Mouse (Mus musculus) heart, postnatal 4 days (tissue): ENCODE results near the gene Zfand3. TPM values are rescaled to one million over a fixed set of nuclear protein-coding genes. Genes with fewer than 3 reads are reported as not detected.

Experiments
- DNase-seq: peaks from one replicate; pipeline ENCODE4 v3.0.0; 2021
- total RNA-seq, 2 experiments: library from RNA; stranded (reverse); gene quantifications; 2 replicates each; pipeline ENCODE4 v1.2.3; 2021

Gene Zfand3
- total RNA-seq, 2 experiments from 2014 or later: 145 to 149 TPM

GRCm38 (mm10) chr17:30195591-30196183, 191.2 kb downstream of the Zfand3 start:
- peak; percentile 10 for DNase-seq

GRCm38 (mm10) chr17:30196401-30197279, 192.1 kb downstream of the Zfand3 start:
- peak; percentile 60 for DNase-seq

GRCm38 (mm10) chr17:30197280-30198030, 192.9 kb downstream of the Zfand3 start:
- peak; percentile 21 for DNase-seq

- peak; percentile 58 for DNase-seq
These were observed 193.9 kb downstream of the Zfand3 start for GRCm38 (mm10) chr17:30198422-30198821.

- no peak for DNase-seq
These were observed 195.1 kb downstream of the Zfand3 start for GRCm38 (mm10) chr17:30199374-30200247.

- no peak for DNase-seq
These were observed 195.8 kb downstream of the Zfand3 start for GRCm38 (mm10) chr17:30200283-30200682.

- DNase-seq: no peak
These were observed 200.7 kb downstream of the Zfand3 start for GRCm38 (mm10) chr17:30205062-30205825.

GRCm38 (mm10) chr17:30210262-30210661, 205.7 kb downstream of the Zfand3 start:
- no peak for DNase-seq

- no peak for DNase-seq
These were observed 206.4 kb downstream of the Zfand3 start for GRCm38 (mm10) chr17:30210936-30211335.

GRCm38 (mm10) chr17:30212647-30213046, 208.1 kb downstream of the Zfand3 start:
- DNase-seq: peak; percentile 42

- DNase-seq: no peak
These were observed 208.8 kb downstream of the Zfand3 start for GRCm38 (mm10) chr17:30213371-30213770.

GRCm38 (mm10) chr17:30214393-30214792, 209.9 kb downstream of the Zfand3 start:
- no peak for DNase-seq

GRCm38 (mm10) chr17:30215741-30216140, 211.2 kb downstream of the Zfand3 start:
- DNase-seq: peak; percentile 45

- no peak for DNase-seq
These were observed 217.1 kb downstream of the Zfand3 start for GRCm38 (mm10) chr17:30221677-30222076.

GRCm38 (mm10) chr17:30222361-30222760, 217.8 kb downstream of the Zfand3 start:
- no peak for DNase-seq

- DNase-seq: no peak
These were observed 218.3 kb downstream of the Zfand3 start for GRCm38 (mm10) chr17:30222837-30223236.

- no peak for DNase-seq
These were observed 220.7 kb downstream of the Zfand3 start for GRCm38 (mm10) chr17:30225030-30225740.

GRCm38 (mm10) chr17:30228439-30229215, 224.1 kb downstream of the Zfand3 start:
- DNase-seq: no peak

GRCm38 (mm10) chr17:30230428-30230827, 225.9 kb downstream of the Zfand3 start:
- no peak for DNase-seq

- DNase-seq: no peak
These were observed 226.9 kb downstream of the Zfand3 start for GRCm38 (mm10) chr17:30231483-30231882.
